Mouse (Mus musculus) hindbrain, embryonic 11.5 days (tissue): ENCODE results near the gene Scfd1. TPM values are rescaled to one million over a fixed set of nuclear protein-coding genes. Genes with fewer than 3 reads are reported as not detected.

Experiments used
- ATAC-seq: fragments of 200-750 bp; cut with Nextera tagmentation; 2 replicates; pipeline ENCODE4 v1.8.0; 2017; ENCODE audit warnings: mild to moderate bottlenecking, moderate TSS enrichment, moderate library complexity; ENCODE audit not compliant: low FRiP score
- DNase-seq: peaks from one replicate; pipeline ENCODE4 v3.0.0-alpha.2; 2015; ENCODE audit warnings: low spot score
- H3K27ac ChIP-seq: fragments of 300-500 bp; sonication (generic); 2 replicates; pipeline ENCODE4 v1.5.1; 2014; ENCODE audit warnings: mild to moderate bottlenecking, low read depth, low read length
- H3K27me3 ChIP-seq: fragments of 300-500 bp; sonication (generic); 2 replicates; pipeline ENCODE4 v1.6.1; 2014; ENCODE audit warnings: mild to moderate bottlenecking, low read length, moderate library complexity, mixed read lengths; ENCODE audit not compliant: control insufficient read depth, insufficient read depth
- H3K36me3 ChIP-seq: fragments of 300-500 bp; sonication (generic); 2 replicates; pipeline ENCODE4 v1.6.1; 2014; ENCODE audit warnings: mild to moderate bottlenecking, low read length, moderate library complexity, mixed read lengths; ENCODE audit not compliant: control insufficient read depth, insufficient read depth
- H3K4me1 ChIP-seq: fragments of 300-500 bp; sonication (generic); replicated peaks from 2 replicates; pipeline ENCODE4 v1.6.1; 2014; ENCODE audit warnings: low read length, mixed read lengths; ENCODE audit not compliant: control insufficient read depth, insufficient read depth
- H3K4me2 ChIP-seq: fragments of 300-500 bp; sonication (generic); replicated peaks from 2 replicates; pipeline ENCODE4 v1.6.1; 2014; ENCODE audit warnings: mild to moderate bottlenecking, low read depth, low read length
- H3K4me3 ChIP-seq: fragments of 300-500 bp; sonication (generic); 2 replicates; pipeline ENCODE4 v1.5.1; 2014; ENCODE audit warnings: low read depth, low read length
- H3K9ac ChIP-seq: fragments of 300-500 bp; sonication (generic); 2 replicates; pipeline ENCODE4 v1.6.1; 2014; ENCODE audit warnings: low read depth, low read length
- H3K9me3 ChIP-seq: fragments of 300-500 bp; sonication (generic); 2 replicates; pipeline ENCODE4 v1.6.1; 2016; ENCODE audit warnings: low read length; ENCODE audit not compliant: control insufficient read depth
- WGBS: fragments of 180-500 bp; shearing (Covaris S2); extraction: QIAGEN DNeasy Blood & Tissue Kit; methylation state at CpG from one replicate; pipeline ENCODE4 v1.1.7; 2014; 5-methylcytosine and 5-hydroxymethylcytosine counted together
- polyA plus RNA-seq: library from polyadenylated mRNA; unstranded; fragments of >200 nt; fragmentation: Nextera tagmentation; extraction: Ambion mirVana; gene quantifications from 2 replicates; pipeline ENCODE4 v1.2.1, GENCODE M21; 2014

Scfd1 gene
- polyA plus RNA-seq, 1 experiment from 2014 or later = 79.5 TPM

- H3K36me3 ChIP-seq = no peaks in the 10 kb centered on the region
- no peaks in the 10 kb centered on the region for H3K27me3 ChIP-seq
- ATAC-seq (no peak), DNase-seq (no peak)
- no peak overlapping the region for H3K27ac ChIP-seq
- 93% methylated on average over 4 of the region's 4 CpGs for WGBS
- H3K9me3 ChIP-seq = no peaks in the 10 kb centered on the region
- H3K9ac ChIP-seq = no peak overlapping the region
- H3K4me1 ChIP-seq = no peaks in the 10 kb centered on the region
- H3K4me3 ChIP-seq = no peak overlapping the region
- H3K4me2 ChIP-seq = no peak overlapping the region
These were observed 93.6 kb downstream of the Scfd1 start for GRCm38 (mm10) chr12:51470881-51471280.

GRCm38 (mm10) chr12:51481246-51481645, 103.9 kb downstream of the Scfd1 start:
- H3K4me1 ChIP-seq = no peaks in the 10 kb centered on the region
- no peak overlapping the region for H3K4me2 ChIP-seq
- ATAC-seq (no peak), DNase-seq (no peak)
- H3K27ac ChIP-seq = no peak overlapping the region
- no peaks in the 10 kb centered on the region for H3K27me3 ChIP-seq
- H3K9me3 ChIP-seq = no peaks in the 10 kb centered on the region
- no peak overlapping the region for H3K4me3 ChIP-seq
- 79% methylated on average over 2 of the region's 2 CpGs for WGBS
- no peak overlapping the region for H3K9ac ChIP-seq
- H3K36me3 ChIP-seq = no peaks in the 10 kb centered on the region

- DNase-seq = no peak
- Histone ChIP-seq H3K4me2 (no peak overlapping the region), H3K4me1 (no peaks in the 10 kb centered on the region), H3K9ac (no peak overlapping the region), H3K27me3 (no peaks in the 10 kb centered on the region), H3K27ac (no peak overlapping the region), H3K9me3 (no peaks in the 10 kb centered on the region), H3K4me3 (no peak overlapping the region), H3K36me3 (no peaks in the 10 kb centered on the region)
- no peak for ATAC-seq
- 77% methylated on average over 7 of the region's 7 CpGs for WGBS
These were observed 114.7 kb downstream of the Scfd1 start for GRCm38 (mm10) chr12:51492040-51492439.

GRCm38 (mm10) chr12:51493476-51493875, 116.2 kb downstream of the Scfd1 start:
- no peak overlapping the region for H3K4me3 ChIP-seq
- H3K9me3 ChIP-seq = no peaks in the 10 kb centered on the region
- no peak overlapping the region for H3K9ac ChIP-seq
- no peak overlapping the region for H3K4me2 ChIP-seq
- no peak for ATAC-seq
- WGBS = 86% methylated on average over 11 of the region's 11 CpGs
- no peak for DNase-seq
- H3K36me3 ChIP-seq = no peaks in the 10 kb centered on the region
- H3K4me1 ChIP-seq = no peaks in the 10 kb centered on the region
- H3K27ac ChIP-seq = no peak overlapping the region
- no peaks in the 10 kb centered on the region for H3K27me3 ChIP-seq

GRCm38 (mm10) chr12:51494641-51495040, 117.3 kb downstream of the Scfd1 start:
- H3K9ac ChIP-seq = no peak overlapping the region
- no peaks in the 10 kb centered on the region for H3K27me3 ChIP-seq
- H3K9me3 ChIP-seq = no peaks in the 10 kb centered on the region
- no peak overlapping the region for H3K4me2 ChIP-seq
- 95% methylated on average over 20 of the region's 20 CpGs for WGBS
- no peak overlapping the region for H3K4me3 ChIP-seq
- ATAC-seq (no peak), DNase-seq (no peak)
- H3K4me1 ChIP-seq = no peaks in the 10 kb centered on the region
- H3K27ac ChIP-seq = no peak overlapping the region
- no peaks in the 10 kb centered on the region for H3K36me3 ChIP-seq

Other genes starting within 250 kb of the Scfd1 start
- gene G2e3, start 29.4 kb upstream of the Scfd1 start, polyA plus RNA-seq = 41.7 and 42.8 TPM in 2 replicates
- gene Coch, start 215.8 kb downstream of the Scfd1 start, polyA plus RNA-seq = 6.3 and 8.8 TPM in 2 replicates